Mouse (Mus musculus) lung, postnatal 0 days (tissue): ENCODE measurements at regions not wholly inside any gene's neighbourhood (a gene's known extent, or its start where the extent isn't known, plus 50 kb on each side); places are given as distances from the start of the nearest gene placed in this dataset.

Experiments used
- CTCF ChIP-seq: IDR thresholded peaks from 2 replicates; pipeline ENCODE4 v1.5.1; 2016; ENCODE audit warnings: antibody characterized with exemption, mild to moderate bottlenecking
- EP300 ChIP-seq: IDR thresholded peaks from 2 replicates; pipeline ENCODE4 v1.6.1; 2016; ENCODE audit warnings: antibody characterized with exemption, mild to moderate bottlenecking, control low read depth

- TF ChIP-seq EP300 (no peak), CTCF (no peak)
Measured at GRCm38 (mm10) chr12:20230893-20231235, 276.6 kb downstream of the Gm21863 start.
